Mouse (Mus musculus) MEL (cell line): ENCODE measurements around the gene Tmbim1. TPM values are rescaled to one million over a fixed set of nuclear protein-coding genes. Genes with fewer than 3 reads are reported as not detected.

ENCODE experiments used
- DNase-seq: peaks from one replicate; pipeline ENCODE4 v3.0.0; 2011; ENCODE audit warnings: low read depth, low spot score
- H3K27ac ChIP-seq: 2 replicates; pipeline ENCODE4 v1.5.1; 2012; ENCODE audit warnings: low read depth, mild to moderate bottlenecking, control low read depth, low read length, moderate library complexity; ENCODE audit not compliant: control insufficient read depth
- H3K27me3 ChIP-seq, 2 experiments: fragments of 150-350 bp in 1 of 2; sonication (generic) in 1 of 2; 2 replicates each; pipeline ENCODE4 v1.6.1; 2012; ENCODE audit warnings: low read length in 2 of 2, mild to moderate bottlenecking in 2 of 2, improper control_type of control experiment in 1 of 2, moderate library complexity in 1 of 2; ENCODE audit not compliant: insufficient read depth in 2 of 2, control insufficient read depth in 1 of 2
- H3K36me3 ChIP-seq, 2 experiments: 2 replicates each; pipeline ENCODE4 v1.6.1; 2012 to 2014; ENCODE audit warnings: low read length in 2 of 2, improper control_type of control experiment in 1 of 2, inconsistent platforms in 1 of 2, mild to moderate bottlenecking in 1 of 2; ENCODE audit not compliant: insufficient read depth in 2 of 2, control insufficient read depth in 1 of 2
- H3K4me1 ChIP-seq, 2 experiments: fragments of 150-350 bp in 1 of 2; sonication (generic) in 1 of 2; 2 replicates each; pipeline ENCODE4 v1.6.1; 2012; ENCODE audit warnings: low read length in 2 of 2, improper control_type of control experiment in 1 of 2, mild to moderate bottlenecking in 1 of 2; ENCODE audit not compliant: insufficient read depth in 2 of 2, control insufficient read depth in 1 of 2
- H3K4me3 ChIP-seq, 2 experiments: fragments of 150-350 bp in 1 of 2; sonication (generic) in 1 of 2; 2 replicates each; pipeline ENCODE4 v1.5.1; 2012; ENCODE audit warnings: low read depth in 2 of 2, low read length in 2 of 2, mild to moderate bottlenecking in 2 of 2, moderate library complexity in 2 of 2, control low read depth in 1 of 2, improper control_type of control experiment in 1 of 2; ENCODE audit not compliant: control insufficient read depth in 1 of 2, insufficient read depth in 1 of 2
- H3K79me2 ChIP-seq: 2 replicates; pipeline ENCODE4 v1.6.1; 2012; ENCODE audit warnings: mild to moderate bottlenecking, low read length, moderate library complexity; ENCODE audit not compliant: control insufficient read depth, poor library complexity, insufficient read depth
- H3K9ac ChIP-seq: 2 replicates; pipeline ENCODE4 v1.6.1; 2012; ENCODE audit warnings: low read depth, mild to moderate bottlenecking, control low read depth, low read length, moderate library complexity; ENCODE audit not compliant: control insufficient read depth, poor library complexity, severe bottlenecking
- H3K9me3 ChIP-seq: fragments of 150-350 bp; sonication (generic); replicated peaks from 2 replicates; pipeline ENCODE4 v1.6.1; 2012; ENCODE audit warnings: mild to moderate bottlenecking, low read length, improper control_type of control experiment, moderate library complexity; ENCODE audit not compliant: insufficient read depth
- CHD2 ChIP-seq: IDR thresholded peaks from 2 replicates; pipeline ENCODE4 v1.6.1; 2011; ENCODE audit warnings: low read length, improper control_type of control experiment
- CTCF ChIP-seq, 3 experiments: IDR thresholded peaks in 2 of 3; conservative IDR thresholded peaks in 1 of 3; 2 replicates each; pipeline ENCODE4 v1.5.1; 2011 to 2012; ENCODE audit warnings: low read length in 3 of 3, low read depth in 2 of 3, mild to moderate bottlenecking in 2 of 3, improper control_type of control experiment in 1 of 3, inconsistent platforms in 1 of 3, mixed read lengths in 1 of 3, moderate library complexity in 1 of 3; ENCODE audit not compliant: control insufficient read depth in 1 of 3, insufficient read depth in 1 of 3, poor library complexity in 1 of 3, severe bottlenecking in 1 of 3
- MAFK ChIP-seq: IDR thresholded peaks from 2 replicates; pipeline ENCODE4 v1.6.1; 2011; ENCODE audit warnings: low read depth, mild to moderate bottlenecking, low read length, improper control_type of control experiment, borderline replicate concordance
- MEF2A ChIP-seq: IDR thresholded peaks from 2 replicates; pipeline ENCODE4 v1.6.1; 2014; ENCODE audit warnings: low read depth, mild to moderate bottlenecking, inconsistent platforms, low read length, improper control_type of control experiment; ENCODE audit not compliant: poor library complexity, insufficient replicate concordance, severe bottlenecking; ENCODE audit errors: extremely low read depth
- MYB ChIP-seq: IDR thresholded peaks from 2 replicates; pipeline ENCODE4 v1.6.1; 2011; ENCODE audit warnings: mild to moderate bottlenecking, low read depth, low read length, improper control_type of control experiment
- NELFE ChIP-seq: IDR thresholded peaks from 2 replicates; pipeline ENCODE4 v1.6.1; 2011; ENCODE audit warnings: low read depth, low read length, improper control_type of control experiment
- POLR2A ChIP-seq, 2 experiments: IDR thresholded peaks; 2 replicates each; pipeline ENCODE4 v1.6.1; 2011 to 2012; ENCODE audit warnings: low read length in 2 of 2, mild to moderate bottlenecking in 2 of 2, control low read depth in 1 of 2, improper control_type of control experiment in 1 of 2, low read depth in 1 of 2, moderate library complexity in 1 of 2; ENCODE audit not compliant: control insufficient read depth in 1 of 2, insufficient read depth in 1 of 2, poor library complexity in 1 of 2
- RAD21 ChIP-seq: IDR thresholded peaks from 2 replicates; pipeline ENCODE4 v1.6.1; 2011; ENCODE audit warnings: mild to moderate bottlenecking, low read depth, low read length, improper control_type of control experiment
- RCOR1 ChIP-seq: IDR thresholded peaks from 2 replicates; pipeline ENCODE4 v1.6.1; 2012; ENCODE audit warnings: low read depth, mild to moderate bottlenecking, inconsistent platforms, low read length, improper control_type of control experiment
- SIN3A ChIP-seq: IDR thresholded peaks from 2 replicates; pipeline ENCODE4 v1.6.1; 2012; ENCODE audit warnings: low read length, improper control_type of control experiment, inconsistent platforms
- UBTF ChIP-seq: IDR thresholded peaks from 2 replicates; pipeline ENCODE4 v1.6.1; 2012; ENCODE audit warnings: low read depth, mild to moderate bottlenecking, inconsistent platforms, low read length, improper control_type of control experiment, moderate library complexity, borderline replicate concordance; ENCODE audit not compliant: insufficient read depth
- ZC3H11A ChIP-seq: IDR thresholded peaks from 2 replicates; pipeline ENCODE4 v1.6.1; 2012; ENCODE audit warnings: low read depth, mild to moderate bottlenecking, inconsistent platforms, low read length, improper control_type of control experiment
- polyA plus RNA-seq, 2 experiments: library from polyadenylated mRNA; stranded (reverse) in 1 of 2; unstranded in 1 of 2; fragments of >175 nt in 1 of 2; fragments of >200 nt in 1 of 2; gene quantifications; 2 replicates each; pipeline versions ENCODE4 v1.2.1 to v1.2.4; 2012; ENCODE audit warnings: low replicate concordance in 2 of 2, low read depth in 1 of 2; ENCODE audit not compliant: insufficient read length in 2 of 2, insufficient read depth in 1 of 2, missing spikeins in 1 of 2
- total RNA-seq: library from RNA; depleted of rRNA; stranded (reverse); fragments of 300-350 nt; gene quantifications from 2 replicates; pipeline ENCODE4 v1.2.3, GENCODE M21; 2012

Tmbim1 gene
- total and polyA plus RNA-seq, 3 experiments, result 13.0 to 20.8 TPM; not detected in 1

GRCm38 (mm10) chr1:74275015-74275414 lies 30.4 kb downstream of the Tmbim1 start:
- H3K9me3 ChIP-seq, result no peaks in the 10 kb centered on the region
- no peak overlapping the region for H3K27ac ChIP-seq
- H3K36me3 ChIP-seq, result no peaks in the 10 kb centered on the region
- no peak overlapping the region for H3K9ac ChIP-seq
- H3K4me3 ChIP-seq, result no peak overlapping the region
- DNase-seq, result no peak
- H3K4me1 ChIP-seq, result no peaks in the 10 kb centered on the region
- TF ChIP-seq POLR2A (IDR thresholded peaks at IDR 0.05; ENCODE audit: control insufficient read depth in 1 of 2, insufficient read depth in 1 of 2, low read depth in 1 of 2, low read length in 2 of 2, poor library complexity in 1 of 2), result no peak
- TF ChIP-seq MEF2A, result no peak
- TF ChIP-seq MAFK, result no peak
- H3K27me3 ChIP-seq, result no peaks in the 10 kb centered on the region
- H3K79me2 ChIP-seq, result no peaks in the 10 kb centered on the region

GRCm38 (mm10) chr1:74271659-74272058 lies 33.8 kb downstream of the Tmbim1 start:
- H3K4me1 ChIP-seq, result no peaks in the 10 kb centered on the region
- no peak overlapping the region for H3K4me3 ChIP-seq
- no peaks in the 10 kb centered on the region for H3K79me2 ChIP-seq
- TF ChIP-seq SIN3A (no peak), MAFK (no peak), RCOR1 (no peak), NELFE (no peak), MYB (no peak), ZC3H11A (no peak), CTCF (IDR thresholded peaks at IDR 0.05 in 2 of 3, conservative IDR thresholded peaks at IDR 0.05 in 1 of 3; ENCODE audit: control insufficient read depth in 1 of 3, insufficient read depth in 1 of 3, low read depth in 2 of 3, low read length in 3 of 3, poor library complexity in 1 of 3, severe bottlenecking in 1 of 3) (no peak), UBTF (no peak), CHD2 (no peak)
- DNase-seq, result no peak
- no peak overlapping the region for H3K27ac ChIP-seq
- H3K36me3 ChIP-seq, result no peaks in the 10 kb centered on the region
- H3K9ac ChIP-seq, result no peak overlapping the region
- H3K9me3 ChIP-seq, result no peaks in the 10 kb centered on the region
- no peaks in the 10 kb centered on the region for H3K27me3 ChIP-seq

- Histone ChIP-seq H3K27me3 (no peaks in the 10 kb centered on the region), H3K36me3 (peaks cover 0 to 5% of the 10 kb centered on the region in 2 experiments; a peak in 1 of 4 replicates), H3K9ac (no peak overlapping the region), H3K4me1 (no peaks in the 10 kb centered on the region), H3K4me3 (no peak overlapping the region), H3K79me2 (no peaks in the 10 kb centered on the region), H3K27ac (no peak overlapping the region), H3K9me3 (no peaks in the 10 kb centered on the region)
- DNase-seq, result no peak
- TF ChIP-seq CTCF (IDR thresholded peaks at IDR 0.05 in 2 of 3, conservative IDR thresholded peaks at IDR 0.05 in 1 of 3; ENCODE audit: control insufficient read depth in 1 of 3, insufficient read depth in 1 of 3, low read depth in 2 of 3, low read length in 3 of 3, poor library complexity in 1 of 3, severe bottlenecking in 1 of 3), result peak in 1 of 3 experiments; percentile 46; a peak in 2 of 6 replicates
- TF ChIP-seq RAD21, result peak; percentile 11
- no peak for TF ChIP-seq SIN3A
Measured at GRCm38 (mm10) chr1:74268750-74269149, 36.7 kb downstream of the Tmbim1 start.
